Mouse (Mus musculus) liver, adult 2 months (tissue): ENCODE measurements at regions not wholly inside any gene's neighbourhood (a gene's known extent, or its start where the extent isn't known, plus 50 kb on each side); places are given as distances from the start of the nearest gene placed in this dataset.

ENCODE experiments used
- DNase-seq: peaks from one replicate; pipeline ENCODE4 v3.0.0-alpha.2; 2011; ENCODE audit warnings: low read depth, low spot score; ENCODE audit errors: extremely low read depth
- H3K27ac ChIP-seq: fragments of 200-500 bp; replicated peaks from 2 replicates; pipeline ENCODE4 v1.5.1; 2012; ENCODE audit warnings: low read depth, mild to moderate bottlenecking, control low read depth, inconsistent platforms, low read length; ENCODE audit not compliant: insufficient read depth
- H3K27me3 ChIP-seq: fragments of 200-500 bp; 2 replicates; pipeline ENCODE4 v1.6.1; 2012; ENCODE audit warnings: mild to moderate bottlenecking, moderate library complexity, low read length, inconsistent platforms; ENCODE audit not compliant: control insufficient read depth, insufficient read depth
- H3K36me3 ChIP-seq: fragments of 200-500 bp; 2 replicates; pipeline ENCODE4 v1.6.1; 2012; ENCODE audit warnings: low read length, inconsistent platforms; ENCODE audit not compliant: control insufficient read depth, insufficient read depth
- H3K4me1 ChIP-seq: fragments of 200-500 bp; 2 replicates; pipeline ENCODE4 v1.6.1; 2011; ENCODE audit warnings: low read length; ENCODE audit not compliant: control insufficient read depth, insufficient read depth
- H3K4me3 ChIP-seq: fragments of 200-500 bp; 2 replicates; pipeline ENCODE4 v1.5.1; 2011; ENCODE audit warnings: low read depth, mild to moderate bottlenecking, control low read depth, low read length, moderate library complexity; ENCODE audit not compliant: insufficient read depth
- H3K79me2 ChIP-seq: fragments of 200-500 bp; 2 replicates; pipeline ENCODE4 v1.6.1; 2012; ENCODE audit warnings: inconsistent platforms, mild to moderate bottlenecking, low read length, moderate library complexity; ENCODE audit not compliant: control insufficient read depth, insufficient read depth
- H3K9ac ChIP-seq: fragments of 200-500 bp; 2 replicates; pipeline ENCODE4 v1.6.1; 2012; ENCODE audit warnings: low read depth, mild to moderate bottlenecking, control low read depth, inconsistent platforms, low read length
- CTCF ChIP-seq: fragments of 200-500 bp; IDR thresholded peaks from 2 replicates; pipeline ENCODE4 v1.5.1; 2011; ENCODE audit warnings: low read depth, low read length, control low read depth
- POLR2A ChIP-seq: fragments of 200-500 bp; IDR thresholded peaks from 2 replicates; pipeline ENCODE4 v1.6.1; 2011; ENCODE audit warnings: low read length, control low read depth; ENCODE audit not compliant: insufficient read depth; ENCODE audit errors: extremely low read depth
- WGBS: fragments of 180-500 bp; shearing (Covaris S2); methylation state at CpG from one replicate; pipeline ENCODE4 v1.1.7; 2018; 5-methylcytosine and 5-hydroxymethylcytosine counted together

GRCm38 (mm10) chr17:84119221-84120017 is 68.3 kb downstream of the Zfp36l2 start:
- TF ChIP-seq POLR2A = no peak
- TF ChIP-seq CTCF = no peak
- no peak overlapping the region for H3K4me3 ChIP-seq
- peaks cover 14% of the 10 kb centered on the region for H3K4me1 ChIP-seq
- H3K27ac ChIP-seq = peak overlapping the region; percentile 37
- no peak overlapping the region for H3K9ac ChIP-seq
- no peaks in the 10 kb centered on the region for H3K36me3 ChIP-seq
- no peaks in the 10 kb centered on the region for H3K27me3 ChIP-seq
- H3K79me2 ChIP-seq = no peaks in the 10 kb centered on the region
- WGBS = 92% methylated on average over 16 of the region's 16 CpGs
- no peak for DNase-seq

GRCm38 (mm10) chr17:84118781-84119180 is 69.0 kb downstream of the Zfp36l2 start:
- H3K4me1 ChIP-seq = peaks cover 16% of the 10 kb centered on the region
- TF ChIP-seq POLR2A (no peak), CTCF (no peak)
- H3K9ac ChIP-seq = no peak overlapping the region
- H3K27ac ChIP-seq = peak overlapping the region; percentile 37
- no peaks in the 10 kb centered on the region for H3K36me3 ChIP-seq
- no peak overlapping the region for H3K4me3 ChIP-seq
- H3K79me2 ChIP-seq = no peaks in the 10 kb centered on the region
- WGBS = 30% methylated on average over 1 of the region's 1 CpGs
- H3K27me3 ChIP-seq = no peaks in the 10 kb centered on the region
- DNase-seq = no peak

- TF ChIP-seq POLR2A (no peak), CTCF (no peak)
- Histone ChIP-seq H3K36me3 (no peaks in the 10 kb centered on the region), H3K9ac (no peak overlapping the region), H3K27me3 (no peaks in the 10 kb centered on the region), H3K4me1 (peaks cover 16% of the 10 kb centered on the region), H3K79me2 (no peaks in the 10 kb centered on the region), H3K4me3 (no peak overlapping the region), H3K27ac (peak overlapping the region; percentile 37; the same call in 1 of the 2 replicates)
- WGBS = 81% methylated on average over 4 of the region's 4 CpGs
- no peak for DNase-seq
These were observed 69.5 kb downstream of the Zfp36l2 start for GRCm38 (mm10) chr17:84118271-84118670.

- peaks cover 16% of the 10 kb centered on the region for H3K4me1 ChIP-seq
- WGBS = 14% methylated on average over 1 of the region's 1 CpGs
- DNase-seq = peak; percentile 93
These were observed 70.0 kb downstream of the Zfp36l2 start for GRCm38 (mm10) chr17:84117756-84118155.

GRCm38 (mm10) chr17:84116340-84117279 is 71.1 kb downstream of the Zfp36l2 start:
- peaks cover 21% of the 10 kb centered on the region for H3K4me1 ChIP-seq
- DNase-seq = peak; percentile 78
- H3K79me2 ChIP-seq = no peaks in the 10 kb centered on the region
- no peaks in the 10 kb centered on the region for H3K36me3 ChIP-seq
- no peak overlapping the region for H3K4me3 ChIP-seq
- 58% methylated on average over 17 of the region's 17 CpGs for WGBS
- no peak for TF ChIP-seq CTCF
- TF ChIP-seq POLR2A = no peak
- H3K27ac ChIP-seq = peak overlapping the region; percentile 37
- H3K9ac ChIP-seq = no peak overlapping the region
- no peaks in the 10 kb centered on the region for H3K27me3 ChIP-seq

More at GRCm38 (mm10) chr17:84117756-84118155, 70.0 kb downstream of the Zfp36l2 start:
- TF ChIP-seq CTCF = no peak
- TF ChIP-seq POLR2A = no peak
- Histone ChIP-seq H3K4me3 (no peak overlapping the region), H3K9ac (no peak overlapping the region), H3K27ac (peak overlapping the region; percentile 37), H3K36me3 (no peaks in the 10 kb centered on the region), H3K79me2 (no peaks in the 10 kb centered on the region), H3K27me3 (no peaks in the 10 kb centered on the region)
